Mouse (Mus musculus): ENCODE measurements around the gene Insr. TPM values are rescaled to one million over a fixed set of nuclear protein-coding genes. Genes with fewer than 3 reads are reported as not detected.

The Insr gene
- polyA plus RNA-seq, 1 experiment from 2014 or later, result 26.7 TPM

GRCm38 (mm10) chr8:3262779-3263178 lies 16.6 kb downstream of the Insr start:
- no peak overlapping the region for H3K27ac ChIP-seq (ENCODE audit: low read length)
- H3K27me3 ChIP-seq (ENCODE audit: control insufficient read depth, insufficient read depth, low read depth, low read length), result no peaks in the 10 kb centered on the region
- no peak overlapping the region for H3K4me2 ChIP-seq (ENCODE audit: low read depth, low read length)
- H3K36me3 ChIP-seq (ENCODE audit: control insufficient read depth, insufficient read depth), result peaks cover 9% of the 10 kb centered on the region
- H3K9ac ChIP-seq (ENCODE audit: low read depth, low read length), result no peak overlapping the region
- ATAC-seq (ENCODE audit: low read depth), result no peak
- no peak overlapping the region for H3K4me3 ChIP-seq (ENCODE audit: low read depth, low read length)
- WGBS (ENCODE audit: insufficient replicate concordance), result 49% methylated on average over 3 of the region's 3 CpGs
- H3K9me3 ChIP-seq (replicated peaks; ENCODE audit: control insufficient read depth, low read length), result no peaks in the 10 kb centered on the region
- H3K4me1 ChIP-seq (ENCODE audit: control insufficient read depth, low read depth, low read length), result peaks cover 27% of the 10 kb centered on the region

GRCm38 (mm10) chr8:3261101-3261500 lies 18.3 kb downstream of the Insr start:
- Histone ChIP-seq H3K36me3 (ENCODE audit: control insufficient read depth, insufficient read depth) (peaks cover 9% of the 10 kb centered on the region), H3K4me1 (ENCODE audit: control insufficient read depth, low read depth, low read length) (peaks cover 12% of the 10 kb centered on the region), H3K9ac (ENCODE audit: low read depth, low read length) (no peak overlapping the region), H3K4me3 (ENCODE audit: low read depth, low read length) (no peak overlapping the region), H3K27ac (ENCODE audit: low read length) (no peak overlapping the region), H3K4me2 (ENCODE audit: low read depth, low read length) (no peak overlapping the region), H3K9me3 (replicated peaks; ENCODE audit: control insufficient read depth, low read length) (no peaks in the 10 kb centered on the region), H3K27me3 (ENCODE audit: control insufficient read depth, insufficient read depth, low read depth, low read length) (no peaks in the 10 kb centered on the region)
- no peak for ATAC-seq (ENCODE audit: low read depth)
- WGBS (ENCODE audit: insufficient replicate concordance), result 70% methylated on average over 5 of the region's 5 CpGs

- Histone ChIP-seq H3K36me3 (ENCODE audit: control insufficient read depth, insufficient read depth) (peaks cover 9% of the 10 kb centered on the region), H3K27me3 (ENCODE audit: control insufficient read depth, insufficient read depth, low read depth, low read length) (no peaks in the 10 kb centered on the region), H3K4me1 (ENCODE audit: control insufficient read depth, low read depth, low read length) (peaks cover 12% of the 10 kb centered on the region), H3K27ac (ENCODE audit: low read length) (no peak overlapping the region), H3K4me3 (ENCODE audit: low read depth, low read length) (no peak overlapping the region), H3K4me2 (ENCODE audit: low read depth, low read length) (no peak overlapping the region), H3K9ac (ENCODE audit: low read depth, low read length) (no peak overlapping the region), H3K9me3 (replicated peaks; ENCODE audit: control insufficient read depth, low read length) (no peaks in the 10 kb centered on the region)
- 20% methylated on average over 9 of the region's 9 CpGs for WGBS (ENCODE audit: insufficient replicate concordance)
- no peak for ATAC-seq (ENCODE audit: low read depth)
These were observed 19.1 kb downstream of the Insr start for GRCm38 (mm10) chr8:3260127-3260811.

GRCm38 (mm10) chr8:3256147-3256940 lies 23.1 kb downstream of the Insr start:
- 65% methylated on average over 5 of the region's 5 CpGs for whole genome bisulfite sequencing (ENCODE audit: insufficient replicate concordance)
- ATAC-seq (ENCODE audit: low read depth), result peak; percentile 80

GRCm38 (mm10) chr8:3255321-3255720 lies 24.1 kb downstream of the Insr start:
- Histone ChIP-seq H3K4me2 (ENCODE audit: low read depth, low read length) (no peak overlapping the region), H3K9ac (ENCODE audit: low read depth, low read length) (no peak overlapping the region), H3K27ac (ENCODE audit: low read length) (peak overlapping the region; percentile 72), H3K9me3 (replicated peaks; ENCODE audit: control insufficient read depth, low read length) (no peaks in the 10 kb centered on the region), H3K4me1 (ENCODE audit: control insufficient read depth, low read depth, low read length) (peaks cover 14% of the 10 kb centered on the region), H3K4me3 (ENCODE audit: low read depth, low read length) (no peak overlapping the region), H3K36me3 (ENCODE audit: control insufficient read depth, insufficient read depth) (peaks cover 13% of the 10 kb centered on the region), H3K27me3 (ENCODE audit: control insufficient read depth, insufficient read depth, low read depth, low read length) (no peaks in the 10 kb centered on the region)
- ATAC-seq (ENCODE audit: low read depth), result no peak
- WGBS (ENCODE audit: insufficient replicate concordance), result 44% methylated on average over 1 of the region's 1 CpGs

More at GRCm38 (mm10) chr8:3256147-3256940, 23.1 kb downstream of the Insr start:
- H3K4me3 ChIP-seq (ENCODE audit: low read depth, low read length), result no peak overlapping the region
- H3K27ac ChIP-seq (ENCODE audit: low read length), result peak overlapping the region; percentile 72
- peaks cover 8% of the 10 kb centered on the region for H3K4me1 ChIP-seq (ENCODE audit: control insufficient read depth, low read depth, low read length)
- H3K36me3 ChIP-seq (ENCODE audit: control insufficient read depth, insufficient read depth), result peaks cover 9% of the 10 kb centered on the region
- no peak overlapping the region for H3K9ac ChIP-seq (ENCODE audit: low read depth, low read length)
- H3K9me3 ChIP-seq (replicated peaks; ENCODE audit: control insufficient read depth, low read length), result no peaks in the 10 kb centered on the region
- H3K4me2 ChIP-seq (ENCODE audit: low read depth, low read length), result no peak overlapping the region
- no peaks in the 10 kb centered on the region for H3K27me3 ChIP-seq (ENCODE audit: control insufficient read depth, insufficient read depth, low read depth, low read length)

GRCm38 (mm10) chr8:3253179-3253578 lies 26.2 kb downstream of the Insr start:
- Histone ChIP-seq H3K27ac (ENCODE audit: low read length) (no peak overlapping the region), H3K4me1 (ENCODE audit: control insufficient read depth, low read depth, low read length) (peaks cover 11% of the 10 kb centered on the region), H3K9me3 (replicated peaks; ENCODE audit: control insufficient read depth, low read length) (no peaks in the 10 kb centered on the region), H3K9ac (ENCODE audit: low read depth, low read length) (no peak overlapping the region), H3K27me3 (ENCODE audit: control insufficient read depth, insufficient read depth, low read depth, low read length) (no peaks in the 10 kb centered on the region), H3K4me3 (ENCODE audit: low read depth, low read length) (no peak overlapping the region), H3K36me3 (ENCODE audit: control insufficient read depth, insufficient read depth) (peaks cover 6% of the 10 kb centered on the region), H3K4me2 (ENCODE audit: low read depth, low read length) (no peak overlapping the region)
- no peak for ATAC-seq (ENCODE audit: low read depth)
- 27% methylated on average over 4 of the region's 4 CpGs for WGBS (ENCODE audit: insufficient replicate concordance)

- Histone ChIP-seq H3K9ac (ENCODE audit: low read depth, low read length) (no peak overlapping the region), H3K4me3 (ENCODE audit: low read depth, low read length) (no peak overlapping the region), H3K36me3 (ENCODE audit: control insufficient read depth, insufficient read depth) (peaks cover 4% of the 10 kb centered on the region; the same call in 1 of the 2 replicates), H3K9me3 (replicated peaks; ENCODE audit: control insufficient read depth, low read length) (no peaks in the 10 kb centered on the region), H3K27ac (ENCODE audit: low read length) (no peak overlapping the region), H3K27me3 (ENCODE audit: control insufficient read depth, insufficient read depth, low read depth, low read length) (no peaks in the 10 kb centered on the region), H3K4me1 (ENCODE audit: control insufficient read depth, low read depth, low read length) (peaks cover 13% of the 10 kb centered on the region), H3K4me2 (ENCODE audit: low read depth, low read length) (no peak overlapping the region)
- no peak for ATAC-seq (ENCODE audit: low read depth)
- 76% methylated on average over 6 of the region's 6 CpGs for WGBS (ENCODE audit: insufficient replicate concordance)
These were observed 26.8 kb downstream of the Insr start for GRCm38 (mm10) chr8:3252665-3253064.

- no peak overlapping the region for H3K9ac ChIP-seq (ENCODE audit: low read depth, low read length)
- ATAC-seq (ENCODE audit: low read depth), result no peak
- 63% methylated on average over 3 of the region's 3 CpGs for WGBS (ENCODE audit: insufficient replicate concordance)
- H3K27ac ChIP-seq (ENCODE audit: low read length), result no peak overlapping the region
- H3K9me3 ChIP-seq (replicated peaks; ENCODE audit: control insufficient read depth, low read length), result no peaks in the 10 kb centered on the region
- peaks cover 4% of the 10 kb centered on the region; the same call in 1 of the 2 replicates for H3K36me3 ChIP-seq (ENCODE audit: control insufficient read depth, insufficient read depth)
- H3K4me3 ChIP-seq (ENCODE audit: low read depth, low read length), result no peak overlapping the region
- H3K4me1 ChIP-seq (ENCODE audit: control insufficient read depth, low read depth, low read length), result peaks cover 15% of the 10 kb centered on the region
- no peak overlapping the region for H3K4me2 ChIP-seq (ENCODE audit: low read depth, low read length)
- H3K27me3 ChIP-seq (ENCODE audit: control insufficient read depth, insufficient read depth, low read depth, low read length), result no peaks in the 10 kb centered on the region
These were observed 28.3 kb downstream of the Insr start for GRCm38 (mm10) chr8:3251101-3251500.

GRCm38 (mm10) chr8:3249886-3250285 lies 29.5 kb downstream of the Insr start:
- Histone ChIP-seq H3K9me3 (replicated peaks; ENCODE audit: control insufficient read depth, low read length) (no peaks in the 10 kb centered on the region), H3K4me2 (ENCODE audit: low read depth, low read length) (no peak overlapping the region), H3K4me3 (ENCODE audit: low read depth, low read length) (no peak overlapping the region), H3K4me1 (ENCODE audit: control insufficient read depth, low read depth, low read length) (peaks cover 15% of the 10 kb centered on the region), H3K9ac (ENCODE audit: low read depth, low read length) (no peak overlapping the region), H3K27ac (ENCODE audit: low read length) (no peak overlapping the region), H3K36me3 (ENCODE audit: control insufficient read depth, insufficient read depth) (peaks cover 6% of the 10 kb centered on the region; the same call in 1 of the 2 replicates), H3K27me3 (ENCODE audit: control insufficient read depth, insufficient read depth, low read depth, low read length) (no peaks in the 10 kb centered on the region)
- 62% methylated on average over 2 of the region's 2 CpGs for WGBS (ENCODE audit: insufficient replicate concordance)
- ATAC-seq (ENCODE audit: low read depth), result no peak

All from liver, embryonic 16.5 days (tissue).